Mouse (Mus musculus) embryonic fibroblast, embryonic 13.5 days (primary cell): ENCODE data around the gene 4930432K21Rik. TPM values are rescaled to one million over a fixed set of nuclear protein-coding genes. Genes with fewer than 3 reads are reported as not detected.

Experiments used
- H3K27ac ChIP-seq: 2 replicates; pipeline ENCODE4 v1.5.1; 2012; ENCODE audit warnings: low read length, control low read depth, inconsistent platforms; ENCODE audit not compliant: insufficient read depth
- H3K4me1 ChIP-seq: 2 replicates; pipeline ENCODE4 v1.6.1; 2011; ENCODE audit warnings: low read length; ENCODE audit not compliant: control insufficient read depth, insufficient read depth
- H3K4me3 ChIP-seq: 2 replicates; pipeline ENCODE4 v1.5.1; 2011; ENCODE audit warnings: mild to moderate bottlenecking, control low read depth, low read length; ENCODE audit not compliant: insufficient read depth
- CTCF ChIP-seq: IDR thresholded peaks from 2 replicates; pipeline ENCODE4 v1.5.1; 2011; ENCODE audit warnings: mild to moderate bottlenecking, control low read depth, low read length, moderate library complexity, borderline replicate concordance; ENCODE audit not compliant: insufficient read depth
- POLR2A ChIP-seq: IDR thresholded peaks from 2 replicates; pipeline ENCODE4 v1.6.1; 2011; ENCODE audit warnings: low read depth, mild to moderate bottlenecking, control low read depth, low read length, moderate library complexity
- polyA plus RNA-seq: library from polyadenylated mRNA; stranded (reverse); fragments of >200 nt; gene quantifications from 2 replicates; pipeline ENCODE4 v1.2.4, GENCODE M21; 2011; ENCODE audit warnings: low read depth; ENCODE audit not compliant: missing spikeins, insufficient read length

The 4930432K21Rik gene
- polyA plus RNA-seq, 1 experiment: 0.95 TPM

DNA sequence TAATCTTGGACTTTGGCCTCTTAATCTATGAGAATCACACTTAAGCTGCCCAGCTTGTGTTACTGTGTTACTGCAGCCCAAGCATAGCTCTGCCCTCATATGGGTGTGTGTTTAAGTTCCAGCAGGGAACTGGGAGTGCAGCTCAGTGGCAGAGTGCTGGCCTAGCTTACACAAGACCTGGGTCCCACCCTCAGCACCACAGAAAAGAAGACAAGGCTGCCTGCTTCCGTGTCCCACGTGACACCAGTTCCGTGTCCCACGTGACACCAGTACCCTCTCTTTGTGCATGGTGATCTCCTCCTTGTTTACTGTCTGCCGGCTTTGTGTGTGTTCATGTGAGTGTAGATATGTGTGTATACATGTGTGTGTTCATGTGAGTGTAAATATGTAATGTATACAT lies 70.3 kb downstream of the 4930432K21Rik start:
- Histone ChIP-seq H3K4me1 (no peaks in the 10 kb centered on the region), H3K4me3 (no peak overlapping the region), H3K27ac (no peak overlapping the region)
- TF ChIP-seq CTCF: no peak
- no peak for TF ChIP-seq POLR2A

GRCm38 (mm10) chr8:84220105-84220504 lies 72.3 kb downstream of the 4930432K21Rik start:
- Histone ChIP-seq H3K27ac (no peak overlapping the region), H3K4me3 (no peak overlapping the region), H3K4me1 (no peaks in the 10 kb centered on the region)
- TF ChIP-seq POLR2A (no peak), CTCF (no peak)

Other genes starting within 250 kb of the 4930432K21Rik start
- gene Adgrl1, start 247.9 kb upstream of the 4930432K21Rik start, polyA plus RNA-seq: 67.4 and 95.4 TPM in 2 replicates
- gene Gm10644, start 192.8 kb upstream of the 4930432K21Rik start, polyA plus RNA-seq: not detected in 2 replicates
- 16.6 and 17.2 TPM in 2 replicates for gene Asf1b, start 192.5 kb upstream of the 4930432K21Rik start, polyA plus RNA-seq
- 104 and 122 TPM in 2 replicates for gene Prkaca, start 175.0 kb upstream of the 4930432K21Rik start, polyA plus RNA-seq
- gene Samd1, start 150.4 kb upstream of the 4930432K21Rik start, polyA plus RNA-seq: 38.1 and 47.9 TPM in 2 replicates
- gene 1700067K01Rik, start 146.5 kb upstream of the 4930432K21Rik start, polyA plus RNA-seq: not detected in 2 replicates
- gene 2210011C24Rik, start 135.9 kb upstream of the 4930432K21Rik start, polyA plus RNA-seq: not detected in 2 replicates
- 0.73 and 0.91 TPM in 2 replicates for gene Palm3, start 126.6 kb upstream of the 4930432K21Rik start, polyA plus RNA-seq
- 1.1 and 1.5 TPM in 2 replicates for gene Il27ra, start 105.4 kb upstream of the 4930432K21Rik start, polyA plus RNA-seq
- gene Rln3, start 103.0 kb upstream of the 4930432K21Rik start, polyA plus RNA-seq: not detected in 2 replicates
- gene Gm10643, start 82.9 kb upstream of the 4930432K21Rik start, polyA plus RNA-seq: 1.7 and 2.0 TPM in 2 replicates
- 11.5 and 12.6 TPM in 2 replicates for gene Rfx1, start 81.2 kb upstream of the 4930432K21Rik start, polyA plus RNA-seq
- gene Dcaf15, start 43.3 kb upstream of the 4930432K21Rik start, polyA plus RNA-seq: 19.7 and 20.4 TPM in 2 replicates
- 3.2 and 5.8 TPM in 2 replicates for gene Podnl1, start 22.0 kb upstream of the 4930432K21Rik start, polyA plus RNA-seq
- 17.7 and 20.0 TPM in 2 replicates for gene Cc2d1a, start 89 bp upstream of the 4930432K21Rik start, polyA plus RNA-seq
- not detected in 2 replicates for gene Nanos3, start 37.2 kb downstream of the 4930432K21Rik start, polyA plus RNA-seq
- gene Zswim4, start 89.0 kb downstream of the 4930432K21Rik start, polyA plus RNA-seq: 7.3 and 10.9 TPM in 2 replicates
- 98.2 and 104 TPM in 2 replicates for gene D8Ertd738e, start 101.7 kb downstream of the 4930432K21Rik start, polyA plus RNA-seq
- gene Mri1, start 109.3 kb downstream of the 4930432K21Rik start, polyA plus RNA-seq: 16.7 and 25.1 TPM in 2 replicates
- 12.0 and 12.1 TPM in 2 replicates for gene Ccdc130, start 122.4 kb downstream of the 4930432K21Rik start, polyA plus RNA-seq
- gene Cacna1a, start 240.4 kb downstream of the 4930432K21Rik start, polyA plus RNA-seq: 7.2 and 8.8 TPM in 2 replicates